Mouse (Mus musculus): ENCODE results near the gene Vstm2b.

DNA sequence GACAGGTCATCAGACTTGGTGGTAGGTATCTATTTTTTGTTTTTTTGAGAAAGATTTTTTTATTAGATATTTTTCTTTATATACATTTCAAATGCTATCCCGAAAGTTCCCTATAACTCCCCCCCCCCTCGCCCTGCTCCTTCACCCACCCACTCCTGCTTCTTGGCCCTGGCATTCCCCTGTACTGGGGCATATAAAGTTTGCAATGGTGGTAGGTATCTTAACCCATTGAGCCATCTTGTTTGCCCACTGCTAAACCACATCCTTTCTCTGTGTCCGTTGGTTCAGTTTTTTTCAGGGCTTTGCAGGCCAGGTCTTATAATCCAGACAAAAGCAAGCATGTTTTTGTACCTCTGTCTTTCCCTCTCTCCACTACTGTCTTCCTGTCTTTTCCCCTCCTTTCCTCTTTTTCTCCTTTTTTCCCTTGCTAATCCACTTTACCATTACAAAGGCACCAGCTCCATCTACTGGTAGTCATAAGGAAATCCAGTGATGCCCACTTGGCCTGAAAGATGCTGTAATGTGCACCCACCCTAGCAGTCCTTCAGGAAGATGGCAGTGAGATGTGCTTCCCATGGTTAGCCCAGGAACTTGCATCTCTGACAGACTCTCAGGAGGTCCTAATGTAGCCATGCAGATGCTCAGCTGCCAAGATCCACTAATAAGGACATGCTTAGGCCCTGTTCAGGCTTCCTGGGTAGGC is 44.3 kb downstream of the Vstm2b start:
- TF ChIP-seq CTCF (IDR thresholded peaks at IDR 0.05; ENCODE audit: extremely low read depth, insufficient read depth, low read length) (peak; percentile 64), POLR2A (IDR thresholded peaks at IDR 0.05; ENCODE audit: extremely low read depth, insufficient read depth, low read length) (no peak)
